Mouse (Mus musculus) CH12.LX (cell line): ENCODE data around the gene Plcg1. TPM values are rescaled to one million over a fixed set of nuclear protein-coding genes. Genes with fewer than 3 reads are reported as not detected.

Source experiments
- DNase-seq: peaks from one replicate; pipeline ENCODE4 v3.0.0-alpha.2; 2013; ENCODE audit errors: extremely low read depth
- H3K27ac ChIP-seq: 2 replicates; pipeline ENCODE4 v1.5.1; 2012; ENCODE audit warnings: low read depth, mild to moderate bottlenecking, control low read depth, moderate library complexity; ENCODE audit not compliant: insufficient read depth
- H3K27me3 ChIP-seq: replicated peaks from 2 replicates; pipeline ENCODE3; 2012; ENCODE audit warnings: inconsistent platforms
- H3K36me3 ChIP-seq, 2 experiments: replicated peaks in 1 of 2; 2 replicates each; pipeline versions ENCODE3 to v1.6.1; 2012; ENCODE audit warnings: inconsistent platforms in 1 of 2, low read length in 1 of 2, mild to moderate bottlenecking in 1 of 2, mixed read lengths in 1 of 2, moderate library complexity in 1 of 2; ENCODE audit not compliant: control insufficient read depth in 1 of 2, insufficient read depth in 1 of 2
- H3K4me1 ChIP-seq, 2 experiments: 2 replicates each; pipeline ENCODE4 v1.6.1; 2012; ENCODE audit warnings: inconsistent platforms in 1 of 2, moderate library complexity in 1 of 2; ENCODE audit not compliant: insufficient read depth in 2 of 2, control insufficient read depth in 1 of 2
- H3K4me2 ChIP-seq: 2 replicates; pipeline ENCODE4 v1.6.1; 2012; ENCODE audit warnings: low read depth, mild to moderate bottlenecking, control low read depth; ENCODE audit not compliant: poor library complexity, insufficient read depth, severe bottlenecking
- H3K4me3 ChIP-seq, 3 experiments: fragments of 150-350 bp in 1 of 3; sonication (generic) in 1 of 3; replicated peaks in 1 of 3; 2 replicates each; pipeline versions ENCODE3 to v1.5.1; 2011 to 2012; ENCODE audit warnings: low read depth in 2 of 3, low read length in 2 of 3, mild to moderate bottlenecking in 2 of 3, moderate library complexity in 2 of 3, control low read depth in 1 of 3, improper control_type of control experiment in 1 of 3, inconsistent platforms in 1 of 3, mixed read lengths in 1 of 3; ENCODE audit not compliant: poor library complexity in 1 of 3
- H3K79me2 ChIP-seq: replicated peaks from 2 replicates; pipeline ENCODE4 v1.6.1; 2012; ENCODE audit warnings: mild to moderate bottlenecking, moderate library complexity; ENCODE audit not compliant: control insufficient read depth, poor library complexity, insufficient read depth, severe bottlenecking; ENCODE audit errors: extremely low read depth
- H3K9ac ChIP-seq: 2 replicates; pipeline ENCODE4 v1.6.1; 2012; ENCODE audit warnings: low read depth, mild to moderate bottlenecking, control low read depth, moderate library complexity; ENCODE audit not compliant: insufficient read depth
- H3K9me3 ChIP-seq: replicated peaks from 2 replicates; pipeline ENCODE3; 2012; ENCODE audit warnings: low read length, inconsistent platforms, mixed read lengths
- CHD1 ChIP-seq: IDR thresholded peaks from 2 replicates; pipeline ENCODE4 v1.6.1; 2012; ENCODE audit warnings: low read depth, low read length, improper control_type of control experiment, inconsistent platforms
- CTCF ChIP-seq, 2 experiments: IDR thresholded peaks in 1 of 2; conservative IDR thresholded peaks in 1 of 2; 2 replicates each; pipeline ENCODE4 v1.5.1; 2011 to 2012; ENCODE audit warnings: low read depth in 2 of 2, low read length in 2 of 2, improper control_type of control experiment in 1 of 2, inconsistent platforms in 1 of 2, mild to moderate bottlenecking in 1 of 2, moderate library complexity in 1 of 2
- GABPA ChIP-seq: IDR thresholded peaks from 2 replicates; pipeline ENCODE4 v1.6.1; 2012; ENCODE audit warnings: low read depth, low read length, improper control_type of control experiment, inconsistent platforms; ENCODE audit not compliant: insufficient replicate concordance
- IRF4 ChIP-seq: IDR thresholded peaks from 2 replicates; pipeline ENCODE4 v1.6.1; 2014; ENCODE audit warnings: low read depth, mild to moderate bottlenecking, inconsistent platforms, low read length, improper control_type of control experiment
- KAT2A ChIP-seq: IDR thresholded peaks from 2 replicates; pipeline ENCODE4 v1.6.1; 2012; ENCODE audit warnings: low read length, improper control_type of control experiment, inconsistent platforms; ENCODE audit not compliant: insufficient replicate concordance
- MAX ChIP-seq: IDR thresholded peaks from 2 replicates; pipeline ENCODE4 v1.6.1; 2011; ENCODE audit warnings: low read length, improper control_type of control experiment
- NRF1 ChIP-seq: IDR thresholded peaks from 2 replicates; pipeline ENCODE4 v1.6.1; 2014; ENCODE audit warnings: low read depth, mild to moderate bottlenecking, inconsistent platforms, low read length, improper control_type of control experiment, moderate library complexity
- PAX5 ChIP-seq: IDR thresholded peaks from 2 replicates; pipeline ENCODE4 v1.6.1; 2012; ENCODE audit warnings: low read length, inconsistent platforms, mixed read lengths
- RAD21 ChIP-seq: IDR thresholded peaks from 2 replicates; pipeline ENCODE4 v1.6.1; 2011; ENCODE audit warnings: low read depth, mild to moderate bottlenecking, low read length, improper control_type of control experiment, moderate library complexity
- SIN3A ChIP-seq: IDR thresholded peaks from 2 replicates; pipeline ENCODE4 v1.6.1; 2012; ENCODE audit warnings: low read length, improper control_type of control experiment, inconsistent platforms
- SMC3 ChIP-seq: IDR thresholded peaks from 2 replicates; pipeline ENCODE4 v1.6.1; 2011; ENCODE audit warnings: low read depth, low read length, improper control_type of control experiment
- TBP ChIP-seq: conservative IDR thresholded peaks from 2 replicates; pipeline ENCODE4 v1.6.1; 2011; ENCODE audit warnings: low read depth, low read length, improper control_type of control experiment
- ZC3H11A ChIP-seq: IDR thresholded peaks from 2 replicates; pipeline ENCODE4 v1.6.1; 2012; ENCODE audit warnings: low read depth, mild to moderate bottlenecking, inconsistent platforms, low read length, improper control_type of control experiment
- dilution Hi-C: fragments of 300-500 bp; cut with MboI; formaldehyde crosslinking; loops from 2 replicates; pipeline ENCODE4 v1.14.3; 2020; ENCODE audit warnings: low sequenced_read_pairs; ENCODE audit not compliant: extremely low pct_unique_long_range_greater_than_20kb, extremely low pct_ligation_motif_present
- in situ Hi-C: fragments of 300-500 bp; cut with MboI; formaldehyde crosslinking; loops from 3 replicates; pipeline ENCODE4 v1.14.3; 2019; ENCODE audit warnings: low sequenced_read_pairs, low pct_ligation_motif_present, low pct_unique_long_range_greater_than_20kb, mixed read lengths
- polyA plus RNA-seq: library from polyadenylated mRNA; unstranded; fragments of >175 nt; gene quantifications from 2 replicates; pipeline ENCODE4 v1.2.1, GENCODE M21; 2012; ENCODE audit warnings: low read depth; ENCODE audit not compliant: insufficient read length
- total RNA-seq, 2 experiments: library from RNA; depleted of rRNA; stranded (reverse); fragments of 300-350 nt in 1 of 2; fragments of >200 nt in 1 of 2; gene quantifications; 2 replicates each; pipeline ENCODE4 v1.2.3; 2012 to 2014

Plcg1 gene
- total and polyA plus RNA-seq, 3 experiments: 15.5 to 28.1 (median 17.6) TPM

DNA sequence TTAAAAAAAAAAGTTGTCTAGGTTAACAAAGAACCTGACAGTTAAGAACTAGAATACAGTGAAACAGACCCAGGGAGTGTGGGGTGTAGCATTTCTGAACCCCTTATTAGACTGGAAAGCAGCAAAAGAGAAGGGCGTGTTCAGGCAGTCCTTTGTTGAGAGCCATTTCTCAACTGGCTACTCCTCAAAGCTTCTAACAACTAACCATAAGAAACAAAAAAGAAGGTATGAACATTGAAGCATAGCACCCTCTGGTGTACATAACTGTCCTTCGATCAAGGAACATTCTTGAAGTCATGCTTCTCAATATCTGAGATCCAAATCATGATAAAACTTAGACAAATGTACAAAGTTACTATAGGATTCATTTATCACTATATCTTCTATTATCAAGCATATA is 62.0 kb downstream of the Plcg1 start:
- Histone ChIP-seq H3K27me3 (no peaks in the 10 kb centered on the region), H3K4me2 (no peak overlapping the region), H3K27ac (no peak overlapping the region), H3K4me3 (no peak overlapping the region), H3K9me3 (no peaks in the 10 kb centered on the region), H3K36me3 (no peaks in the 10 kb centered on the region), H3K9ac (no peak overlapping the region), H3K79me2 (no peaks in the 10 kb centered on the region), H3K4me1 (no peaks in the 10 kb centered on the region)
- dilution Hi-C loops (no loop called here), in situ Hi-C loops (loop anchor here (10.0 kb wide), 1 partner anchor 198 kb away; no protein-coding TSS in a partner anchor)
- TF ChIP-seq SMC3 (peak; percentile 74), RAD21 (peak; percentile 64), ZC3H11A (0 out of 2 replicates have a peak, but pooled peaks have one; percentile 18), CTCF (conservative IDR thresholded peaks at IDR 0.05 in 1 of 2, IDR thresholded peaks at IDR 0.05 in 1 of 2; ENCODE audit: low read depth in 2 of 2, low read length in 2 of 2) (peak in 1 of 2 experiments; percentile 69; a peak in 2 of 4 replicates), TBP (no peak), KAT2A (no peak), NRF1 (no peak)
- DNase-seq: peak; percentile 21

DNA sequence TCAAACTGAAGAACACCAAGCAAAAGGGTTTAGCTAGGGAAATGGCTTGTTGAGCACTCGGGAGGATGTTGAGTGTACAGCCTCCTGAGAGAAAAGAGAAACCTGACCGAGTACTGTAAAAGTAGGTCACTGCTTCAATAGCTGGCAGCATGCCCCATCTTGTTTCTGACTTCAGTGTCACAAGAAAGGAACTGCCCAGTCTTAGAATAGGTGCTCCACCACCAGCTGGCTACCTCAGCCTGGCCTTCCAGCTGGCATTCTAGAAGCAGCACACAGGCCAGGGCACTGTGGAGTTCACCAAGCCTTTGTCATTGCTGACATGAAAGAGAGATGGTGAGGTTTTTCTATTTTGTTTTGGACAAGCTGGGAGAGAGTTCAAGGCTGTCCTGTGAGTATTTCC is 65.9 kb downstream of the Plcg1 start:
- no peak overlapping the region for H3K4me3 ChIP-seq
- no peak overlapping the region for H3K9ac ChIP-seq
- H3K79me2 ChIP-seq: no peaks in the 10 kb centered on the region
- no peaks in the 10 kb centered on the region for H3K27me3 ChIP-seq
- no peak for DNase-seq
- H3K4me1 ChIP-seq: no peaks in the 10 kb centered on the region
- in situ Hi-C loops: loop anchor here (10.0 kb wide), 1 partner anchor 202 kb away; no protein-coding TSS in a partner anchor
- no peaks in the 10 kb centered on the region for H3K36me3 ChIP-seq
- H3K27ac ChIP-seq: no peak overlapping the region
- no peaks in the 10 kb centered on the region for H3K9me3 ChIP-seq
- dilution Hi-C loops: no loop called here
- H3K4me2 ChIP-seq: no peak overlapping the region
- TF ChIP-seq TBP (no peak), IRF4 (no peak), PAX5 (no peak)
- TF ChIP-seq, all 38 proteins: peak for 0

DNA sequence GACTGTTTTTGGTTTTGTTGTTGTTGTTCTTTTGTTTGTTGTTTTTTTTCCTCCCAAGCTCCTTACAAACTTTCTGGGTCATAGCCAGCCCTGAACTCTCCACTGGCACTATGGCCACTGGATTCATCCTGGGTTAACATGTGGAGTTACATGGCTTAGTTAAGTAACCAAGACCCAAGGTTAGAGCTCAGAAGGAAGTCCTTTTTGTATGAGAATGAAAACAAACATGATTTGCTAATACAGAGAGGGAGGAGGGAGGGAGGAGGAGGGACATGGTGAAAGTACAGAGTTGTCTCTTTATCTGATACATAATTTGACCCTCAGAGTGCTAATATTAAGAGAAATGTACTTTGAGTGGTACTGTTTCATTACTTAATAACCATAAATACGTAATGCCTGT is 67.1 kb downstream of the Plcg1 start:
- Histone ChIP-seq H3K27ac (no peak overlapping the region), H3K36me3 (no peaks in the 10 kb centered on the region), H3K4me1 (no peaks in the 10 kb centered on the region), H3K79me2 (no peaks in the 10 kb centered on the region), H3K4me3 (no peak overlapping the region), H3K9ac (no peak overlapping the region), H3K27me3 (no peaks in the 10 kb centered on the region), H3K4me2 (no peak overlapping the region), H3K9me3 (no peaks in the 10 kb centered on the region)
- in situ Hi-C loops: loop anchor here (10.0 kb wide), 1 partner anchor 203 kb away; no protein-coding TSS in a partner anchor
- dilution Hi-C loops: no loop called here
- TF ChIP-seq MAX: no peak
- no peak for TF ChIP-seq GABPA
- no peak for TF ChIP-seq SIN3A
- no peak for TF ChIP-seq TBP
- no peak for TF ChIP-seq RAD21
- no peak for TF ChIP-seq CHD1
- no peak for TF ChIP-seq IRF4
- no peak for TF ChIP-seq NRF1
- DNase-seq: no peak
